Mouse (Mus musculus) midbrain, embryonic 14.5 days (tissue): ENCODE results near the gene Kcns1. TPM values are rescaled to one million over a fixed set of nuclear protein-coding genes. Genes with fewer than 3 reads are reported as not detected.
A peak's percentile ranks its signal among the peaks of the same experiment; 100 is the strongest.

Source experiments
- ATAC-seq: fragments of 200-750 bp; cut with Nextera tagmentation; 2 replicates; pipeline ENCODE4 v1.8.0; 2017; ENCODE audit warnings: moderate number of reproducible peaks, moderate library complexity; ENCODE audit not compliant: low FRiP score, low TSS enrichment
- DNase-seq: peaks from one replicate; pipeline ENCODE4 v3.0.0-alpha.2; 2015
- H3K27ac ChIP-seq: fragments of 300-500 bp; sonication (generic); replicated peaks from 2 replicates; pipeline ENCODE4 v1.5.1; 2014; ENCODE audit warnings: mild to moderate bottlenecking, low read depth, low read length, moderate library complexity
- H3K27me3 ChIP-seq: fragments of 300-500 bp; sonication (generic); 2 replicates; pipeline ENCODE4 v1.6.1; 2014; ENCODE audit warnings: low read length, control low read depth, mixed read lengths; ENCODE audit not compliant: control insufficient read depth, insufficient read depth
- H3K36me3 ChIP-seq: fragments of 300-500 bp; sonication (generic); 2 replicates; pipeline ENCODE4 v1.6.1; 2014; ENCODE audit warnings: low read length, control low read depth; ENCODE audit not compliant: control insufficient read depth, insufficient read depth
- H3K4me1 ChIP-seq: fragments of 300-500 bp; sonication (generic); 2 replicates; pipeline ENCODE4 v1.6.1; 2014; ENCODE audit warnings: mild to moderate bottlenecking, antibody characterized with exemption, low read length, control low read depth; ENCODE audit not compliant: control insufficient read depth, insufficient read depth
- H3K4me2 ChIP-seq: fragments of 300-500 bp; sonication (generic); 2 replicates; pipeline ENCODE4 v1.6.1; 2014; ENCODE audit warnings: mild to moderate bottlenecking, low read length, moderate library complexity
- H3K4me3 ChIP-seq: fragments of 300-500 bp; sonication (generic); replicated peaks from 2 replicates; pipeline ENCODE4 v1.5.1; 2014; ENCODE audit warnings: low read depth, low read length
- H3K9ac ChIP-seq: fragments of 300-500 bp; sonication (generic); replicated peaks from 2 replicates; pipeline ENCODE4 v1.6.1; 2014; ENCODE audit warnings: mild to moderate bottlenecking, low read length, moderate library complexity
- H3K9me3 ChIP-seq: fragments of 300-500 bp; sonication (generic); 2 replicates; pipeline ENCODE4 v1.6.1; 2016; ENCODE audit warnings: low read length, control low read depth, mixed read lengths; ENCODE audit not compliant: control insufficient read depth
- WGBS: fragments of 180-500 bp; shearing (Covaris S2); extraction: QIAGEN DNeasy Blood & Tissue Kit; methylation state at CpG from one replicate; pipeline ENCODE4 v1.1.7; 2014; 5-methylcytosine and 5-hydroxymethylcytosine counted together
- polyA plus RNA-seq: library from polyadenylated mRNA; unstranded; fragments of >200 nt; fragmentation: Nextera tagmentation; extraction: Ambion mirVana; gene quantifications from 2 replicates; pipeline ENCODE4 v1.2.1, GENCODE M21; 2014

Kcns1 gene
- polyA plus RNA-seq, 1 experiment from 2014 or later, result 0.62 TPM

DNA sequence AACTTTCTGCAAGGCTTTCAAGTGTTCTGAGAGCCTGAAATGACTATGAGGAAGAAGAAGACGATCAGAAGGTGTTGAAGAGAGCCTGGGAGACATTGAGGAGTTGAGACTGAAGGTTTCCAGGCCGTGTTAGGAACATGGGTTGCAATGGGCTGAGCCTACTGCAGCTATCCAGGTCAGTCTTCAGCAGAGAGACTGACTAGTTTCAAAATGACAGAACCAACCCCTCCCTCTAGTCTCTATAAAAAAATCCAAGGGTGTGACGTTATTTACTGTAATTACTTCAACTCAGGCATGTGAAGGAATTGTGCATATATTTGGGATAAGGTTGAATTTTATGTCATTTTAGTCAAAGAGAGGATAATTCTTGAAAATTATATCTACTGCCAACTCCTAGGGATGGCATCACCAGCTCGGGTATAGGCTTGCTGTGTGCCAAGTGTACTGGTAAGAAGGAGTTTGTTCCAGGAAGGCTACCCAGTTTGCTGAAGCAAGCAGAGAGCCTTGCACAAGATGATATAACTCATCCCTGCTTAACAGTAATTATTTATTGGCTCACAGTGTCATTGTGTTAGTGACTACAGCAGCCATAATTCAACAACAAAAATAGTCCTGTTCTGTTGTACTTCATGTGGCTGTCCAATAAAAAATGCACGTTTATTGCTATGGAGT is 24.2 kb upstream of the Kcns1 start:
- H3K27me3 ChIP-seq, result no peaks in the 10 kb centered on the region
- WGBS, result 87% methylated on average over 5 of the region's 5 CpGs
- DNase-seq (no peak), ATAC-seq (no peak)
- H3K4me2 ChIP-seq, result no peak overlapping the region
- no peak overlapping the region for H3K27ac ChIP-seq
- no peaks in the 10 kb centered on the region for H3K4me1 ChIP-seq
- H3K4me3 ChIP-seq, result no peak overlapping the region
- no peaks in the 10 kb centered on the region for H3K9me3 ChIP-seq
- H3K36me3 ChIP-seq, result no peaks in the 10 kb centered on the region
- no peak overlapping the region for H3K9ac ChIP-seq

DNA sequence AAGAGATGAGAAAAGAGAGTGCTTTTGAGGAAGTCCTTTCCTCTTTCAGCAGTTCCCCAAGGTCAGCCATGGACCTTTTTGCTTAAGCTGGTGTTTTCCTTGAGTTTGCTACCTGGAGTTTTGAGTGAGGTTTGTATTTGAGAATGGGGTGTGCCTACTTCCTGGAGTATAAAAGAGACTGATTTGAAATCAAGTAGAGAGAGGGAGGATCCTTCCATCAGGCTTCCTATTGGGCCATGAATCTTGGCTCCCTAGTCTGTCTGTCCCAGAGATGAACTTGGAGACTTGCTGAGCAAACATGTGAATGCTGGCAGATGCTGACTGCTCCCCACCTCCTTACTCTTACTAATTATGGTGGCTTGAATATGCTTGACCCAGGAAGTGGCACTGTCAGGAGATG is 21.4 kb upstream of the Kcns1 start:
- no peak for ATAC-seq
- no peaks in the 10 kb centered on the region for H3K27me3 ChIP-seq
- DNase-seq, result no peak
- no peaks in the 10 kb centered on the region for H3K36me3 ChIP-seq
- no peak overlapping the region for H3K9ac ChIP-seq
- no peak overlapping the region for H3K4me3 ChIP-seq
- no peak overlapping the region for H3K4me2 ChIP-seq
- H3K27ac ChIP-seq, result no peak overlapping the region
- H3K9me3 ChIP-seq, result no peaks in the 10 kb centered on the region
- H3K4me1 ChIP-seq, result no peaks in the 10 kb centered on the region

DNA sequence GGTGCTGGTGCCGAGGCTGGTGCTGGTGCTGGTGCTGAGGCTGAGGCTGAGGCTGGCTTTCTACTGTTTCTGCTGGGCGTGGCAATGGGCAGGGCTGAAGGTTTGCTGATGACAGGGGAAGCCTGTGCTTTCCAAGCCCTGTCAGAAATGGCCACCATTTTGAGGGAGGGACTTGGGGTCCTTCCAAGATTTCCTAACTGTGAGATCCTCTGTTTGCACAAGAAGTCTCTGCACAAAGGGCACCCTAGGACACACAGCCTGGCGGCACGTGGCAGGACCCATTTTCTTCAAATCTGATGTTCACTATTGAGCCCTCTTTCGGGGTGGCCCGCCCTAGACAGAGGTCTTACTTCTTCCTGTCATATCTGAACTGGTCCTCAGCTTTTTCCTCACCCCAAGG is 19.7 kb upstream of the Kcns1 start, which contains the start of gene Wfdc12:
TSS of gene Wfdc12 (minus strand) at position 33 of the 400 bp plus-strand sequence.
- DNase-seq, result no peak
- Histone ChIP-seq H3K27me3 (no peaks in the 10 kb centered on the region), H3K9ac (no peak within 1 kb of the TSS), H3K36me3 (no peaks in the 10 kb centered on the region), H3K4me2 (no peak within 1 kb of the TSS), H3K4me1 (no peaks in the 10 kb centered on the region), H3K4me3 (no peak within 1 kb of the TSS), H3K27ac (no peak within 1 kb of the TSS), H3K9me3 (no peaks in the 10 kb centered on the region)
- WGBS, result 86% methylated on average over 6 of the region's 6 CpGs
- ATAC-seq, result no peak

DNA sequence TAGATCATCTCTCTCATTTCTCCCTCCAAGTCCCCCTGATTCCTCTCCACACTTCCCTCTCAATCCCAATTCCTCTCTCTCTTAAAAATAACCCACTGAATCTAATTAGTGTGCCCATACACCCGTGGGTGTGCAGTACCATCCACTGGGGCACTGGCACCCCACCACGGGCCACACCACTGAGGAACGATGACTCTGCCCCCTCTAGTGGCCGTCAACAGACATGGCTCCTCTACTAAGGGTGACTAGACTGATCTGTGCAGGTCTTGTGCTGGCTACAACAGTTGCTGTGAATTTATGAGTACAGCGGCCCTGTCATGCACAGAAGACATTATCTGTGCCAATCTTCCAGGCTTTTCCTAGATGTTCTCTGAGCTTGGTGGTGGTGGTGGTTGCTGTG is 17.8 kb upstream of the Kcns1 start:
- Histone ChIP-seq H3K27me3 (no peaks in the 10 kb centered on the region), H3K4me1 (no peaks in the 10 kb centered on the region), H3K36me3 (no peaks in the 10 kb centered on the region), H3K9me3 (no peaks in the 10 kb centered on the region), H3K4me2 (no peak overlapping the region), H3K27ac (no peak overlapping the region), H3K9ac (no peak overlapping the region), H3K4me3 (no peak overlapping the region)
- DNase-seq (peak; percentile 27), ATAC-seq (no peak)
- 32% methylated on average over 5 of the region's 5 CpGs for WGBS

DNA sequence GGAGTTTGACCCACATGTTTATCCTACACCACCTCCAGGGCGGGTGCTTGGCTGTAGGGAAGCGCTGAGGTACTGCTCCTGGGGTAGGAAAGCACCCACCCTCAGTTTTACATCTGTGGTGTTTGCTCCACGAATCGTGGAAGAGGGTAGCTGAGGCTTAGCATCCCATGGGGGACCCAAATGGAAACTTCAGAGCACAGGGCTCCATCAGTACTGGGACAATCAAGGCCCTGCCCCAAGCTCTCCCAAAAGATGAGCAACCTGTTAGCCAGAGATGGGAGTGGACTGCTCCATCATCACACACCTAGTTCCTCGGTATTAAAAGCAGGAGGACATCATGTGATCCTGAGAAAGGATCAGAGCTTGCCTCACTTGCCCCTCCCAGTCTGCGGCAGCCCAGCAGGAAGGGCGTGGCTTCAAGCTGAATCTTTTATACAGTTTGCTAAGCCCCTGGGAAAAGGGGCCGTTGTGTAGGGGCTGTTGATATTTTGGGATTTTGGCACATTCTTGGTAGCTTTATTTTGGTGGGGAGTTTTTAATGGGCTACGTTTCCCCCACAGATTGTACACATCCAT is 13.3 kb upstream of the Kcns1 start:
- H3K4me1 ChIP-seq, result no peaks in the 10 kb centered on the region
- H3K27me3 ChIP-seq, result no peaks in the 10 kb centered on the region
- 35% methylated on average over 9 of the region's 9 CpGs for WGBS
- no peak overlapping the region for H3K4me2 ChIP-seq
- ATAC-seq (no peak), DNase-seq (no peak)
- no peak overlapping the region for H3K4me3 ChIP-seq
- no peaks in the 10 kb centered on the region for H3K36me3 ChIP-seq
- no peak overlapping the region for H3K9ac ChIP-seq
- H3K9me3 ChIP-seq, result no peaks in the 10 kb centered on the region
- no peak overlapping the region for H3K27ac ChIP-seq

DNA sequence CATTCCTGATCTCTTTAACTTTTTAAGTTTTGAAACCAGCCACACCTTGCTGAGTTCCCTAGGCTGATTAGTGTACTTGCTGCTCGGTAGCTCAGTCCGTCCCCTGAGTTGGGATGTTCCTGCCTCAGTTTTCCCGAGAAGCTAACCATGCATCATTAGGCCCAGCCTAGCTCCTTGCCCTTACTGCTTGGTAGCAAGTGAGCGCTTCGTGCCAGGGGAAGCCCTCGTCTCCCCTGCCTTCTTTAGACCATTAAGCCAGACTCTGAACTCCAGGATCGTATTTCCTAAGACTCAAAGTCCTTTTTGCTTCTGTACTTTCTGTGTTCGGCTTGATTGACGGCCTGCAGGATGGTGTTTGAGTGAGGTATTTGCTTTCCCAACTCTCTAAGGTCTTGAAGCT is 12.4 kb upstream of the Kcns1 start:
- no peak overlapping the region for H3K9ac ChIP-seq
- WGBS, result 69% methylated on average over 9 of the region's 9 CpGs

DNA sequence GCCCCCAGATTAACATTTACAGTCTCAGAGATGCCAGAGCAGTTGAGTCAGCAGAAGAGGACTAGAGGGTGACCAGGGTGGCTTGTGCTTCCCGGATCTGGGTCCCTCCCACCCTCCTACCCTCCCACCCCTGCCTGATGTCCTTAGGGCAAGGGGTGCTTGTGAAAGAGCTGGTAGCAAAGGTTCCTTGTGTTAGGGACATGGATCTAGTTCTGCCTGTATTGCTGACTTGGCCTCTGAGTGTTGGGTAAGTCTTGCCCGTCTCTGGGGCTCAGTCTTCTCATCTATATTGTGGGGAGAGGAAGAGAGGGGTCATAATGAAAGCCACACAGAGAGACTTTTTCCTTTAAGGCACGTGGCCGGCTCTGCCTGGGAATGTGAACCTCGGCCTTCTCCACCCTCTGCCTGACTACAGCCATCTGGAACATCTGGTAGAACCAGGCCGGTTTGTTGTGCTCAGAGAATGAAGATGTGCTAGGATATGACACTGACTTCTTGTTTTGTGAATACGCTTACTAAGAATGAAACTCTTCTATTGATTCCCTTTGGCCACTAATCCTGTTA is 11.9 kb upstream of the Kcns1 start, which contains the start of gene Wfdc5:
TSS of gene Wfdc5 (minus strand) at position 51 of the 564 bp plus-strand sequence.
- Histone ChIP-seq H3K9me3 (no peaks in the 10 kb centered on the region), H3K36me3 (no peaks in the 10 kb centered on the region), H3K27ac (no peak within 1 kb of the TSS), H3K9ac (no peak within 1 kb of the TSS), H3K4me1 (no peaks in the 10 kb centered on the region), H3K4me3 (no peak within 1 kb of the TSS), H3K27me3 (no peaks in the 10 kb centered on the region), H3K4me2 (no peak within 1 kb of the TSS)
- WGBS, result 57% methylated on average over 7 of the region's 7 CpGs
- DNase-seq (no peak), ATAC-seq (no peak)

More for the DNA sequence above, 12.4 kb upstream of the Kcns1 start:
- H3K4me2 ChIP-seq, result no peak overlapping the region
- H3K4me3 ChIP-seq, result no peak overlapping the region
- DNase-seq (no peak), ATAC-seq (no peak)
- no peaks in the 10 kb centered on the region for H3K36me3 ChIP-seq
- H3K27ac ChIP-seq, result no peak overlapping the region
- no peaks in the 10 kb centered on the region for H3K27me3 ChIP-seq
- no peaks in the 10 kb centered on the region for H3K4me1 ChIP-seq
- no peaks in the 10 kb centered on the region for H3K9me3 ChIP-seq

DNA sequence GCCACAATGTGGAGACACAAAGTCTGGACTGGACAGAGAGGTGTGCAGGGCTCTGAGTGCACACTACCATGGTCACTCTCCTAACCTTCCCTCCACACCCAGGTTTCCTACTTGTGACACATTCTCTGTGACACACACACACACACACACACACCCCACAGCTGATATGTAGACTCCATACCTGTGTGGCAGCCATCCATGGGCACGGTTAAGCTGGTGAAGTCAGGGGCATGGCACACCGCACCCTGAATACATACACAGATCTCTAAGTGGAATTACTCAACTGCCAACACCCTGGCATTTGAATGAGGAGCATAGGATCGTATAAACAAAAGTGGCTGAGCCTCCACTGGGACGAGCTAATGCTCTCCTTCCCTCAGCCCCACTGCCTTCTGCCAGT is 9.9 kb upstream of the Kcns1 start:
- no peaks in the 10 kb centered on the region for H3K27me3 ChIP-seq
- no peak overlapping the region for H3K27ac ChIP-seq
- no peaks in the 10 kb centered on the region for H3K9me3 ChIP-seq
- H3K4me1 ChIP-seq, result no peaks in the 10 kb centered on the region
- WGBS, result 88% methylated on average over 4 of the region's 4 CpGs
- no peak for DNase-seq
- no peak for ATAC-seq
- H3K4me3 ChIP-seq, result no peak overlapping the region
- no peaks in the 10 kb centered on the region for H3K36me3 ChIP-seq
- H3K9ac ChIP-seq, result no peak overlapping the region
- H3K4me2 ChIP-seq, result no peak overlapping the region

DNA sequence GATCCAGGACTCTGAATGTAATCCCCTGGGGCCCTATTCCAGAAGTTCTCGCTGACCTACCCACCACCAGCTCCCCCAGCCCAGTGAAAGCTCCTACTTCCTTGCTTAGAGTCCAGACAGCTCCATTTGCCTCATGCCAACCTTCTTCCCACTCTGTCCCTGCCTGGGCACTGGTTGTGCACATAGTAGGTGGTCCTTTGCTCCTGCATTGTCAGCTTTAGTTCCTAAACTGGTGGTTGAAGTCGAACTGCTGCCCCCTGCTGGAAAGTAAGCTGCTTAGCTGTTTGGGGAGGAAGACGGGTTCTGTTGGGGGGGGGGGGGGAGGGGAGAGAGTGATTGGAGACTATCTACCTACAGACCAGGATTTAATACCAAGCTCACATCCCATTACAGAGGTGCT is 9.2 kb upstream of the Kcns1 start:
- Histone ChIP-seq H3K27ac (no peak overlapping the region), H3K4me3 (no peak overlapping the region), H3K36me3 (no peaks in the 10 kb centered on the region), H3K27me3 (no peaks in the 10 kb centered on the region), H3K9ac (no peak overlapping the region), H3K4me1 (no peaks in the 10 kb centered on the region), H3K9me3 (no peaks in the 10 kb centered on the region), H3K4me2 (no peak overlapping the region)
- WGBS, result 45% methylated on average over 3 of the region's 3 CpGs
- ATAC-seq (no peak), DNase-seq (peak; percentile 26)
